Mouse (Mus musculus): ENCODE results near the gene Nxph4. TPM values are rescaled to one million over a fixed set of nuclear protein-coding genes. Genes with fewer than 3 reads are reported as not detected.

Gene Nxph4
- total and polyA plus RNA-seq, 3 experiments, result 5.0 to 11.7 (median 7.8) TPM

DNA sequence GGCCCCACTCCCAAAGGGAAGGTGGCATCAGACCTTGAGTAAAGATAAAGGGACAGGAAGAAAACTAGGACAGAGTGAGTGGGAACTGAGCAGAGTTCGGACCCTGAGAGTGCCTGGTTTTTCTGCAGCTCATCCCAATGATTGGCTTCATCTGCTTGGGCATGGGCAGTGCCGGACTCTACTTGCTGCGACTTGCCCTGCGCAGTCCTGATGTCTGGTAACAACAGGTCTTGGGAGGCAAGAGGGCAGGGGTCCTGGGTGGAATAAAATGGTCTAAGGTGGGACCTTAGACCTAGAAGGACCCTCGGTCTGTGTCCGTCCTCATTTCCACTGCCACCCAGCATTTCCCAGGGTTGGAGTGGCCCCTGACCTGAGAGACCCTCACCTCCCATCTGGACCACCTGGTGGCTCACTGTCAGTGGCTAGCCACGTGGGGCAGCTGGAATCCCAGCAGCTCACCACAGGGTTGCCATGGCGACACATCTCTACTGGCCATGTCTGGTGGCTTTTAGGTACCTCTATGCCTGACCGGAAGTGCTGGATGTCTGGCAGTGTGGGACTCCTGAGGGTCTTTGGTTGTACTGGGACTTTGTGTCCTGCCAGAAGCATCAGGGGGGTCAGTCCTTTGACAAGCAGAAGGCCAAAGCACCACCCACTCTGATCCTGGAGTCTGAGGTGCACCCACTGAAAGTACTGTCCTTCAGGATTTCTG lies 18.9 kb downstream of the Nxph4 start:
- DNase-seq, result no peak

DNA sequence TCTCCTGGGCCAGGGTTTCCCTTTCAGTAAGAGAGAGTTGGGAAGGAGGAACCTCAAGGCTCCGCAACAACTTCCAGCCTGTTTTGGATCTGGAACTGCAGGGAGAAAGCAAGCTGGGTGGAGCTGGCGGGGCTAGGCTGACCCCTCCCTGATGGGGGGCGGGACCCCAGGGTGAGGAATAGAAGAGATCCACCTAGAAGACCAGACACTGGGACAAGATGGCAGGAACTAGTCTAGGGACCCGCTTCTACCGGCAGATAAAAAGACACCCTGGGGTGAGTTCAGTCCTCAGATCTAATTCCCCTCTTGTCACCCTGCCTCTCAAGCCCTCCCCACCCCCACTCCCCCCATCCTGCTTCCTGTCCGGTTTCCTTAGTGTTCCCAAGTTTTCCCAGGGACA lies 19.6 kb downstream of the Nxph4 start, which contains the start of gene Ndufa4l2:
Gene Ndufa4l2 (plus strand): TSS at position 204 of the 400 bp plus-strand sequence.
- no peak for DNase-seq

DNA sequence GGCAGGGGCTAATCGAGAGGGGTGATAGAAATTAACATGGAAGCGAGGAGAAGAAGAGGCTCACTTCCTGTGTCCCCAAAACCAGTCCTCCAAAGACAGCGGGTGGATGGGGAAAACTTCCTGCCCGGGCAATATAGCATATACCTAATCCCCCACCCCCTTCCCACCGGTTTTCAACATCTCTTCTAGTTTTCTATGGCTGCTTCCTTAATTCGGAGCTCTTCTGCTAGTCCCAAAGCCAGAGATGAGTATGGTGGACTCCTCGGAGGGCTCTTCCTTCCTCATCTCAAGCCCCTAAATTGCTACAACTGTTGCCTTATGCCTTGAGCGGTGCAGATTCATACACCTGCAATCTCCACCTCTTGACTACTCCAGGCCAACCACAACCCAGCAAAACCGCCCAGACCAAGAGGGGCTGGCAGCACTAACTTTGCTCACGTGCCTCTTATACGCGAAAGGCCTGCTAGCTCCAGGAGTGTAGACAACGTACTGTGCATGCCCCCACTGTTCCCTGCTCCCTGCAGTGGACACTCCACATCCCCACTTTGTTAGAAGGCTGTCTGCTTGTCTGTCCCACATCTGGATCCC lies 20.2 kb downstream of the Nxph4 start:
- no peak for DNase-seq

DNA sequence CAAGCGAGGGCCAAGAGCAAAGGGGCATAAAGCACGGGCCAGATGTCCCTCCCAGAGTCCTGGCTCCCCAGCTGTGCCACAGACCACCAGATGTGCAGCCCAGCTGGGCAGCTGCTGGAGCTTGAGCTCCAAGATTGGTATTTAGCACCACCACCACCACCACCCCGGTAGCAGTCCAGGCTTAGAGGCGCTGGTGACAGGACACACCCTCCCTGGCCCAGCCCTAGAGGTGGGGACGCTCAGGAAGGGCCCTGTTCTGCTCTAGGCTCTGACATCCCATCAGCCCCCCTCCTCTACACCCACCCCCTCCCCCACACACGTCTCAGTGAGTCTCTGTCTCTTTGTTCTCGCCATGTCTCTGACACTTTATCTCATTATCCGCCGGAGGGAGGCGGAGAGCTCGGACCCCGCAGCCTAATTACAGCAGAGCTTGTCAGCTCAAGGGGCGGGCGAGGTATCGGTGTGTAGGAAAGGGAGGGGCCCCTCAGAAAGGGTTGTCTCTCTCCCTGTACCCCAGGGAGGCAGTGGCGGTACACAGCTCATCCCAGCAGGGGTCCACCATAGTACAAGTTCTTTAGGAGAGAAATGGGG lies 20.8 kb downstream of the Nxph4 start:
- DNase-seq, result no peak

DNA sequence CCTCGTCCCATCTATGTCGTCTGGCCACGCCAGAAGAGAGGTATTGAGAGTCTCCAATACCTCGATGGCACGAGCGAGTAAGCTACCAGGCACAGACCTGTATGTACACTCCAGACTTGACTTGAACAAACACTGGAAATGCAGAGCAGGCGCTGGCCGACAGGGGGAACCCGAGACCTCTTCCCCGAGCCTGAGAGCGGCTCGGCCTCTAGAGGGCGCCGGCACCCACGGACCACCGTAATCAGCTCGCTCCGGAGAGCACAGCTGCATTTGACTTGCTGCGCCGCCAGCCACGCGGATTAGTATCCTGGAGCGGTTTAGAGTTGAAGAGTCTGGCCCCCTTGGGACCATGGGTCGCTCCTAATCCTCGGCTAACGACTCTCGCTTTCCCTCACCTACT lies 21.5 kb downstream of the Nxph4 start:
- peak; percentile 93 for DNase-seq

DNA sequence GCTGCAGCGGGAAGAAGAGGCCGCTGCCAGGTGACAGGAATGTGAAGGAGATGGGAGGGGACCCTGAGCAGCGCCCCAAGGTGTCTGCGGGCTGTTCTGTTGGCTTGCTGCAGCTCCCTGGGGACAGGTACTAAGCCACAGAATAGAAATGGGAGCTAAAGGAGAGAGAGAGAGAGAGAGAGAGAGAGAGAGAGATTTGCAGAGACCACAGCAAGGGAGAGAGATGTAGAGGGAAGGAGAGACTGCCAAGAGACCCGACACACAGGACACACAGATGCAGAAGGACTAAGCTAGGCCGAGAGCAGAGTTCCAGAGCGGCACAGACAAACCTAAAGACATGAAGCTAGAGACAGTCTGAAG lies 22.1 kb downstream of the Nxph4 start:
- DNase-seq, result no peak

DNA sequence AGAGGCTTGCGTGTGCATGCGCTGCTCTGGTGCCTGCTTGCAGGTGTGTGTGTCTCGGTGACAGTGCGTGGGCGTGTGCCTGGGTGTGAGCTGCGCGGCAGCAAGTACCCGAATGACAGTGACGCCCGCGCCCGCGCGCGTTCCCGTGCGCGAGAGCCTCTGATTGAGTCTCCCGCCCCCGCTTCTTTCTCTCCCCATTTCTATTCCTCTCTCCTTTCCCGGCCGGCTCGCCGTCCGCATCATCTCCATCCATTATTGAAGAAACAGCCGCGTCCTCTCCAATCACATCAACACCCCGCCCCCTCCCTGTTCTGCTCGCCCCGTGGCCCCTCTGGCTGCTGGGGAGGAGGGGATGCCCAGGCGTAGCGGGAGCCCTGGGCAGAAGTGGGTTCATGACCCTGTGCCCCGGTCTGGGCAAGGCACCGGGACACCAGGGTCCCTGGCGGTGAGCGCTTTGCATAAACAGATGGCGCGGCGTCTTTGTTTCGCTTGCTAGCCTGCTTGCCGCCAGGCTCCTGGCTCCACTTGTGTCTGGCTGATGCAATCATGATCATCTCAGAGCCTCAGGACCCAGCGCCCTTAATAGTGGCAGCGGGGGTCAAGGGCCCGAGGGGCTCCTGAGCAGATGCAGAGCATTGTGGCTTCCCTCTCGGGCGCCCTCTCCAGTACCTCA lies 22.6 kb downstream of the Nxph4 start:
- peak; percentile 58 for DNase-seq

DNA sequence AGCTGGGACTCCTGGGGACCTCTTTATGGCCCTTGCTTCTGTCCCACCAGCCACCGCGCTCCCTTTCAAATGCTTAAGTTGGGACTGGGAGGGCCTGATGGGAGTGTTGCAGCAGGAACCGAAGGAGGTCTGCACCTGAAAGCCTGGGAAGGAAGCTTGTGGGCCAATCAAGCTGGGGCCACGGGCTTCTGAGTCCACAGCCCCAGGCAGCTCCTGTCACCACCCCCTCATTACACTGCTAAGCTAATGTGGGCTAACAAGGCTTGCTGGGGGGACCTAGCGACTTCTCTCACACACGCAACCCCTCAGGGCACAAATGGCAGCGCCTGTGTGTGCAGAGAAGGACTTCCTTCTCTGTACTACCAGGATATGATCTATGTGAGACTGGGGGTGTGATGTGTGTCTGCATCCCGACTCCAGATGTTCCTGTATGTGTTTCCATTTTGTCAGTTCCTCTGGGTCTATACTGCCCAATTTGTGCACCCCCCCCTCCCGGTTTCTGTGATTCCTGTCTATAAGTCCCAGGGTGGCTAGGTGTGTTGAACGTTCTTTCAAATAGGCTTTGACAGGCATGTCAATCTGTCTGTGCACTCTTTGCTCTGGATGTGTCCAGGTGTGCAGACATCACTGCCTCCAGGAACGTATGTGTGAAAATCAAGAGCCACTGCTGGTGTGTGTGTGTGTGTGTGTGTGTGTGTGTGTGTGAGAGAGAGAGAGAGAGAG lies 23.3 kb downstream of the Nxph4 start:
- DNase-seq, result no peak

DNA sequence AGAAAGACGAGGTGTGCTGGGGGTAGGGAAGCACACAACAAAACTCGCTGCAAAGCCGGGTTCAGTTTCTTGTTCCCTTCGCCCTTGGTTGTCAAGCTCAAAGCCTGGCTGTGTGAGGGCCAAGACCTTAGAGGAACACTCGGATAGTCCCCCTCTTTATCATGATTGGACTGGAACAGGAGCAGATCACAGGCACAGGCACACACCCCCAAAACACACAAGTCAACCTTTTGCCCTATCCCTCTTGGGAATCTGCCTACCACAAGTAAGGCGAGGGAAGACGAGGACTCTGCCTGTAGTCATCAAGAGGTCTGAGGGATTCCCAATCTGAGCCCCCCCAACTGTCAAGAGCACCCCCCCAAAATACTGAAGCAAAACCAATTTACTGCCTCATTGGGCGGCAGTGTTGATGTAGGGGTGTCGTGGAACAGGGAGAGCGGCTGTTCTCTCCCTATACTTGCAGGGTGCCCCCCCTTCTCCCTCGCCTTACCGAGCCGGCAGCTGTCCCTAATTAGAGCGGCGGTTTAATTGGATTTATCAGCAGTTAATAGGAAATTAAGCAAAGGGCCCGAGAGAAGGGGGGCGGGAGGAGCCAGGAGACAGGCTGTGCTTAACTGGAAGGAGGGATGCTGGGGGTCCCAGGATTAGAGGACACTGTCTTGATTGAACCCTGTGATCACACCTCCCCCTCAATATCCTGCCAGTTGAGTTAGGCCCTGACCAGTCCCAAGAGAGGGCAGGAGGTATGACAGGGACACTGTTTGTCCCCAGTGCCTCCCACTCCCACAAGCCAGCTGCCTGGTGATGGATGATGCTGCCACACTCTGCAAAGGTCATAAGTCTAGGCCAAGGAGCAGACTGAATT lies 24.3 kb downstream of the Nxph4 start:
- DNase-seq, result no peak

DNA sequence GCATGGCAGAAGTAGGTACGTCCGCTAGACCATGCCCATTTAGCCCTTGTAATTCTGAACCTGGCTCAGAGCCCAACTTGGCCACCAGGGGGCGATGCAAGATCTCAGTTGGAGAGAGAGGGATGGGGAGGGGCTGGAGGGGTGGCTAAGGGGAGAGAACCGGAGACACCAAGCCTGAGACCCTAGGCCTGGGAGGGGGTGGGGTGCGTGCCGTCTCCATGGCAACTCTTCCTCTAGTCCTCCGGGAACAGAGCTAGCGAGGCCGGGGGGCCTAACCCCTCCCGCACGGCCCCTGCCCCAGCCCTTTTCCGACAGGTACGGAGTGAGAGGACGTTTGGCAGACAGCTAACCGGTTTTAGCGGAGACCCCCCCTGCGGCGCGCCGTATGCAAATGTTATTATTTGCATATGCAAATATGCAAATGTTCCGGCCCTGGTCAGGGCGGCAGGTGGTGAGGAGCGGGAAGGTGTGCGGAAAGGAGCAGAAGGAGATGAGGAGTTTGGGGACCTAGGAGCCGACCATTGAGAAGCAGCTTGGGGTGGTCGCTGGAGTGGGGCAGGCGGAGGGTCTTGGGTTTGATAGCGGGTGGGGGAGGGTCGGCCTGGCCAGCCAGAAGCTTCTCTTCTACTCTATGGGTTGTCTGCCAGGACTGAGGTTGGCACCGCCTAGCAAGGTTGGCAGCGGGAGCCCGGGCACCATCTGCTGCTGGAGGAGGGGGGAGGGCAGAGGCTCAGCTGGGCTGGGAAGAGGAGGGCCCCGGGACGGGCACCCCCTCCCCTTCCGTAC lies 25.1 kb downstream of the Nxph4 start:
- peak; percentile 82 for DNase-seq

DNA sequence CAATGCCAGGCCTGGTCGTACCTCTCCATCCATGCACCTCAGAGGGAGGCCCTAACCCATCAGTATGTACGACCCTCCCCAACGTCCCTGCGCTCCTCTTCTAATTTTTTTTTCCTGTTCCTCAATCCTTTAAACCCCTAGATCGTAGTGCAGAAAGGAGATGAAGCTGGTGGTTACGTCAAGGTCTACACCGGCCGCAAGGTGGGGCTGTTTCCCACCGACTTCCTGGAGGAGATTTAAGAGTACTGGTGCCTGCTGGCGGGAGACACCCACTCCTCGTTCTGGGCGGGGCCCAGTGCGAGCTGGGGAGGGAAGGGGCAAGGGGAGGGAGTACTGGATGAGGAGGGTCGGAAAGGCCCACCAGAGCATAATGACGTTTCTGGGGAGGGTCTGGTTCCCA lies 26.1 kb downstream of the Nxph4 start:
- peak; percentile 57 for DNase-seq

DNA sequence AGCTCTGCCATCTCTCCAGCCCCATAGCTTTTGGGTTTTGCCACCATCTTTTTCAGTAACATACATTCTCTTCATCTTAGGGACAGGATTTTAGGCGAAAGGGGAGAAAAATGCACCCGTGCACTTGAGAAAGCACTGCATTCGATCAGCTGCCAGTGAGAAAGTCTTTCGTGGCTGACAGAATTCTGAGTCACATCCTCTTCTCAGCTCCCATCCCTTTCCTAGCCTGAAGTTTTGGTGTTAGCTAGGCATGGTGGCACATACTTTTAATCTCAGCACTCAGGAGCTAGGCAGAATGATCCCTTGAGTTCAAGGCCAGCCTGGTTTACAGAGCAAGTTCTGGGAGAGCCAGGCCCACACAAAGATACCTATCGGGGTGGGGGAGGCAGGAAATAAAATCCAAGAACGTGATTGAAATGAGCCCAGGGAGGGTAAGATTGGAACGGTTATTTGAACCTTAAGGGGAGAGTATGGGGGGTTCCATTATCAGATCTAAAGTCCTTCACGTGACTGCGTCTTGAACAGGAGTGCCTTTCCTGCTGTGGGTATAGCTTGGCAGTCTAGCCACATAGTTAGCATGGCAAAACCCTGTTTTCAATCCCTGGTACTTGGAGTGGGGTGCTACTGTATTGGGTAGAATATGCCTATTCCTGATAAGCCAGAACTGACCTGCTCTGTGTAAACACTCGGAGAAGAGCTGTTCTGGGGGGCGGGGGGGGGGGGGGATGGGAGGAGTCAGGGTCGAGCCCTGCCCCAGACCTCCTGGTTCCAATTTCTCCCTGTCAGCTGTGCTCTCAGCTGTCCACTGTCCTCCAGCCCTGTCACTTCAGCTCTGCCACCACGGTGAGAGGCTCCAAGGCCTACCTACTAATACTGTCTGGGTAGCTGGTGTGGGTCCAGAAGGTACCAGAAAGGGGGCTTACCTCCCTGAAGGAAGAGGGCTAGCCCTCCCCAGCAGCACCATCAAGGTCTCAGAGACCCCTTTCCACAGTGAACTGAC lies 33.2 kb downstream of the Nxph4 start, which contains the start of gene Stac3:
Gene Stac3 (plus strand): TSS at position 793 of the 1,000 bp plus-strand sequence.
- no peak for DNase-seq

DNA sequence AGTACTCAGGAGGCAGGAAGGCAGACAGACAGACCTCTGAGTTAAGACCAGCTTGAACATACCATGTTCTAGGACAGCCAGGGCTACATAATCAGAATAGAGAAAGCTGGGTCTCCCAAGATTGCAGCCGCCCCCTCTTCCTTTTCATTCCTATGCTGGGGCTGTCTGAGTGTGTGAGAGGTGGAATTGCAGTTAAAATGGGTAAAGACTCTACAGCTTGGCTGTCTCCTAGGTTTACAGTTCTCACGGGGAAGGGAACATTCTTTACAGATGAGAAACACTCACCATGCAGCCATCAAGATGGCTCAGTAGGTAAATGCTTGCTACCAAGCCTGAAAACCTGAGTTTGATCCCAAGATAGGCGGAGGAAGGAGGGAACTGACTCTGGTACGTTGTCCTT lies 34.3 kb downstream of the Nxph4 start:
- no peak for DNase-seq

DNA sequence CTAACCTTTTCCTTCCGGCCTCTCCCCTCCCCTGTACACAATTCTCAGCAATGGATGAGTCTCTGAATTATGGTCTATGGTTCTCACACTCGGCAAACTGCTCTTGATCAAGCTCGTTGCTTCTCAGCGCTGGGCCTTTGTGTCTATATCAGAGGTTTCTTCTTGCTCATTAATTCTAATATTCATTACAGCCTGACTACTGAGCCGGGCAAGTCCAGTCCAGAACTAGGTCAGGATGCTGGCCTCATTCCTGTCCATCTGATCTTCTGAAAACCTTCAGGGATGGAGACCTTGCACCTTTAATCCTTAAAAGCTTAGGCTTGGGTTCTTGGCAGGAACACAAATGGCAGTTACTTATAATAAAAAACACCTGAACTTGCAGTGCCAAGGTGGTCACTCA lies 34.8 kb downstream of the Nxph4 start:
- no peak for DNase-seq

DNA sequence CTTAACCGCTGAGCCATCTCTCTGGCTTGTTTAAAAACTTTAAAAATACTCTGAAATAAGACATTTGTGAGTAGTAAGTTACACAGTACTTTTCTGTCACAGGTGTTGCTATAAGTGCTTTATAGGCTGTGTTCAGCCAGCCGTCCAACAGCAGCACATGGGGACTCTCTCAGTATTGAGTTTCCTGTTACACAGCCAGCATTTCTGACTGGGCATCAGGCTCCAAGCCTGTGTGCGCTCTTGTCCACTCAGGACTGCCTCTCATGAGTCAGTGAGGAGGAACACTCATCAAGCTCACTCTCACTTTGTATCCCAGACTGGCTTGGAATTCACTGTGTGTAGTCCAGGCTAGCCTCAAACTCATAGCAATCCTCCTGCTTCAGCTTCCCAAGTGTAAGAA lies 38.2 kb downstream of the Nxph4 start:
- DNase-seq, result no peak

DNA sequence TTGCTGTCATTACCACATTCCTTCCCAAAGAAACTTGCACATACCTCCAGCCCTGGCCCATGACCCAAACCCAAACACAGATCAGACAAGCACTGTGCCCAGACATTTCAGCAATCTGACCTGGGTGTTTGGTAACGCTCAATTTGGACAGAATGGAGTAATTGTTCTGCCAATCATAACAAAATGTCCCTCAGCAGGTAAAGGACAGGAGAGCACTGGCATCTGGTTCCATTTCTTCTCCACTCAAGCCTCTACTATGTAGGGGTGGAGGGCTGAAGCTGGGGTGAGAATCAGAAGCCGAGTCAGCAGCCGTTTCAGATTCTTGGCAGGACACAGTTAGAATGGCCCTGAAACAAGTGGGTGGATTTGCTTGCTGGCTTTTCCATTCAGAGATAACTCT lies 42.2 kb downstream of the Nxph4 start:
- DNase-seq, result peak; percentile 65

DNA sequence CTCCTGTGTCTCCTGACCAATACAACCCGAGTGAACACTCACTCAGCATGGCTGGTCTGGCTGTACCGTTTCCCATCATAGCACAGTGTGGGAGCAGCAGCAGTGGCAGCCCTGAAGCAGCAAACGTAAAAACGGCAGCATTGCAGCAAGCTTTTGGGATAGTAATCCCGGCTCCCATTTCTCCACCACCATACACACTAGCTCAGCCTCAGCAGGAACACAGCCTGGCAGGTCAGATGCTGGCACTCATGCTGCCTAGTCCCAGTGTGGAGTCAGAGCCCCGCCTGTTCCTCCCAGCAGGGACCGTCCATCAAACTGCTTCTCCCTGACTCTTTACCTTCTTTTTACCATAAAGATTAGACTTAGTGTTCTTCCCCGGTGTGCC lies 43.2 kb downstream of the Nxph4 start:
- no peak for DNase-seq

DNA sequence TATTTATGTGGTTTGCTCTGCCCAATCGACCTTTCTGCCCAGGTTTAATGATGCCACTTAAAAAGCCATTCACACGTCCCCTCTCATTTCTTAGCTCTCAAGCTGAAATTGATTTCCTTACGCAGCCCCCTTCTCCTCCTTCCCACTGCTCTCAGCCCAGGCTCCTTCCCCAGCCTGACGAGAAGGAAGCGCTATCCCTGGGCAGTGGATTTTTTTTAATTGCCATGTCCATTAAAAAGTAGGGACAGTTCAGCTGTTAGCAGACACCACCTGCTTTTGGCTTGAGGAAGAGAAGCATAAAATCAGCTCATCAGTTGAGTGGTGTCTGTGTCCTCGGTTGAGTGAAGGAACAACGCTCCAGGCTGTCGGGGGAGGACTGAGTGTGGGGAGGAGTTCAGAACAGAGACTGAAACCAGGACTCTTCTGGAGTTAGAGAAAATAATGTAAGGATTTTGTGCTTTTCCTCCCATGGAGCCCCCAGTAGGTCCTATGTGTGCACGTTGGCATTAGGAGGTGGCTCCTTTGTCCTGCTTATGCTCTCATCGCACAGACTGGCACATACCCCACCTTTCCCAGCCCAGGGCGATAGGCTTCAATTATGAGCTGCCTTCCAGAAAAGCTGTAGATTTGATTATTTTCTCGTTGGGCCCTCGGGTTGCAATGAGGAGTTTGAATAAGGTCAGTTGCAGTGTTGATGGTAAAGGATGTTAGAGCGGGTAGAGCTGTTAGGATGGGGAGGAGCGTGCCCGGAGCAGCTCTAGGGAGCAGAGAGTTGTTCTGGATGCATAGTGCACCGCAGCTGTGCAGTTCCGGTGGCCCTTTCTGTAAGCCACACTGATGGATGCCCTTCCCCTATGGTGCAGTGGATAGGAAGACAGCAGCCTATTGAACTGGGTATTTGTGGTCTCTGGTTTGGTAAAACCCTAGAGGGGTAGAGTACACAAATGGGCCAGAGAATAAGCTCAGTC lies 43.9 kb downstream of the Nxph4 start:
- no peak for DNase-seq
